Mouse (Mus musculus): ENCODE measurements at regions not wholly inside any gene's neighbourhood (a gene's known extent, or its start where the extent isn't known, plus 50 kb on each side); places are given as distances from the start of the nearest gene placed in this dataset.

DNA sequence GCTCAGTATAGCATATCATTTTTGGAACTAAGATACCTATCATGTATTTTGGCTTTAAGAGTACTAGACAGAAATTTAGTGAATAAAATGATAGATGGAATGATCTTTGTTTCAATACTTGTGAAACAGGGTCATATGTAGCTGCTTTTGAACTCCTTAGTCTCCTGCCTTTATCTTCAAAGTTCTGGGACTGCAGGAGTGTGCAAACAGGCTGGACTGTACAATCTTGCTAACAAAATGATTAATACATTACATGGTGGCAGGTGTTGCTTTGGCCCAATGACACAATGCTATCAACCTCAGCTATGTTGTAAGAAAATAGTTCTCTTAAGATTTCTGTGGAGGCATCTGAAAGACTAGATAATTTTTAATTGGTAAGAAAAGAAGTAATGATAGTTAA, 173.5 kb downstream of the Tmsb4x start:
- no peak for TF ChIP-seq CTCF (IDR thresholded peaks at IDR 0.05)
- TF ChIP-seq EP300 (IDR thresholded peaks at IDR 0.05; ENCODE audit: insufficient read depth, low read depth, low read length): no peak
- TF ChIP-seq POLR2A (IDR thresholded peaks at IDR 0.05; ENCODE audit: insufficient read depth, low read depth, low read length): no peak
